ENCODE assay signal across 8 mouse cellular contexts in the genomic region with DNA sequence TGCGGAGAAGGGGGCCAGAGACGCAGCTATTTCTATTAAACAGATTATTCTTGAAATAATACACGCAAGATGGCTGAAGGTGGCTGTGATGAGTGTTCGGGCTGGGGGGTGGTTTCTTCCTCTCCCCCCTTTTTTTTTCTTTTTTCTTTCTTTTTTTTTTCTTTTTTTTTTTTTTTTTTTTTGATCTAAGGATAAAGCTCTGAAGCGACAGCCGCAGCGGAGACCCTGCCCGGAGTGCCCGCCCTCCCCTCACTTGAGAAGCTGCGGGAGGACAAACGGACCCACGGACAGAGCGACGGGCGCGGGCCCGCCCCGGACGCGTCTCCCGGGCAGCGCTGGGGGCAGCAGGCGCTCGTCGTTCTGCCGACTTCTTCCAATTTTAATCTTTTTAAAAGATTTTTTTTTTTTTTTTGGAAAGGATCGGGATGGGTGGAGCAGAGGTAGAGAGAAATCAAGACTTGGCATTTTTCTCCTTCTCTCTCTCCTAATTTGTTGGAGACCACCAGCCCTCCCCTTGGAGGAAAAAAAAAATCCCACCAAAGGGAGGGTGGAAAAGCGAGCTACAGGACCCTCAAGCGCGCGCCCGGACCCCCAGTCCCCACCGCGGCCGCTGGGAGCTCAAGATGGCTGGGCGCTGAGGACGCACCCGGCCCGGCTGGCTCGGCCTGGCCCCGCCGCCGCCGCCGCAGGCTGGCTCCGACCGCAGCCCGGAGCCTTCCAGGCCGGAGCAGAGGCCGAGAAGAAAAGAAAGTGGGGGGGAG. TPM values are rescaled to one million over a fixed set of nuclear protein-coding genes. Genes with fewer than 3 reads are reported as not detected.
DNase-seq lines count a peak whose midpoint lies in the region; ATAC-seq and TF ChIP-seq lines count a peak whose summit lies in the region.

No protein-coding gene starts in this region.

- in situ Hi-C loops in CH12.LX (cut with MboI; ENCODE audit: low pct_ligation_motif_present, low pct_unique_long_range_greater_than_20kb, low sequenced_read_pairs): no loop called here

- H3K27ac ChIP-seq in CH12.LX (ENCODE audit: insufficient read depth, low read depth): peak overlapping the region; percentile 77
- H3K27ac ChIP-seq in limb, embryonic 10.5 days: peak overlapping the region; percentile 96
- H3K27ac ChIP-seq in midbrain, postnatal 0 days (ENCODE audit: low read depth, low read length): peak overlapping the region; percentile 100

- H3K79me2 ChIP-seq in CH12.LX (replicated peaks; ENCODE audit: control insufficient read depth, extremely low read depth, insufficient read depth, poor library complexity, severe bottlenecking): peaks cover 33% of the 10 kb centered on the region

- TF ChIP-seq POLR2A in CH12.LX (IDR thresholded peaks at IDR 0.05; ENCODE audit: low read depth, low read length): no peak

- no peak for TF ChIP-seq CTCF in CH12.LX (conservative IDR thresholded peaks at IDR 0.05 in 1 of 2, IDR thresholded peaks at IDR 0.05 in 1 of 2; ENCODE audit: low read depth in 2 of 2, low read length in 2 of 2)
- TF ChIP-seq CTCF in midbrain, postnatal 0 days (IDR thresholded peaks at IDR 0.05): no peak

- H3K27me3 ChIP-seq in CH12.LX (replicated peaks): no peaks in the 10 kb centered on the region
- no peaks in the 10 kb centered on the region for H3K27me3 ChIP-seq in limb, embryonic 10.5 days (ENCODE audit: low read depth, poor library complexity, severe bottlenecking)
- no peaks in the 10 kb centered on the region for H3K27me3 ChIP-seq in midbrain, postnatal 0 days (ENCODE audit: insufficient read depth, low read length)

- ATAC-seq in midbrain, postnatal 0 days (ENCODE audit: low FRiP score): peak; percentile 35

- peak overlapping the region; percentile 98 for H3K9ac ChIP-seq in CH12.LX (ENCODE audit: insufficient read depth, low read depth)
- H3K9ac ChIP-seq in midbrain, postnatal 0 days (replicated peaks; ENCODE audit: low read length, poor library complexity, severe bottlenecking): peak overlapping the region; percentile 97

- peaks cover 0 to 15% of the 10 kb centered on the region in 2 experiments for H3K36me3 ChIP-seq in CH12.LX (replicated peaks in 1 of 2; ENCODE audit: control insufficient read depth in 1 of 2, insufficient read depth in 1 of 2, low read length in 1 of 2)
- H3K36me3 ChIP-seq in limb, embryonic 10.5 days: peaks cover 13% of the 10 kb centered on the region
- H3K36me3 ChIP-seq in midbrain, postnatal 0 days (ENCODE audit: insufficient read depth, low read length): no peaks in the 10 kb centered on the region

- DNase-seq in heart, adult 11 months: peak; percentile 95
- no peak for DNase-seq in heart, postnatal 25 days (ENCODE audit: low spot score)
- no peak for DNase-seq in CH12.LX (ENCODE audit: extremely low read depth)
- peak; percentile 77 for DNase-seq in cerebellum, adult 9-10 months
- DNase-seq in gastrocnemius, postnatal 25 days: peak; percentile 42
- peak; percentile 82 for DNase-seq in limb, embryonic 10.5 days (ENCODE audit: low spot score)
- DNase-seq in midbrain, postnatal 0 days (ENCODE audit: low spot score): peak; percentile 81
- no peak for DNase-seq in ovary, postnatal 14 days (ENCODE audit: low spot score)

- peak overlapping the region; percentile 69 to 95 (median 69) for H3K4me3 ChIP-seq in CH12.LX (replicated peaks in 1 of 3; ENCODE audit: low read depth in 2 of 3, low read length in 2 of 3, poor library complexity in 1 of 3)
- peak overlapping the region; percentile 72 for H3K4me3 ChIP-seq in limb, embryonic 10.5 days
- peak overlapping the region; percentile 99 for H3K4me3 ChIP-seq in midbrain, postnatal 0 days (ENCODE audit: low read depth, low read length)

- dilution Hi-C loops in CH12.LX (cut with MboI; ENCODE audit: extremely low pct_ligation_motif_present, extremely low pct_unique_long_range_greater_than_20kb, low sequenced_read_pairs): no loop called here

- under 1% methylated on average over 49 of the region's 50 CpGs for WGBS in limb, embryonic 10.5 days
- under 1% methylated on average over 39 of the region's 50 CpGs for WGBS in midbrain, postnatal 0 days

- no peak for TF ChIP-seq EP300 in CH12.LX (IDR thresholded peaks at IDR 0.05; ENCODE audit: low read length)

- peaks cover 2 to 12% of the 10 kb centered on the region in 2 experiments; a peak in 3 of 4 replicates for H3K4me1 ChIP-seq in CH12.LX (ENCODE audit: control insufficient read depth in 1 of 2, insufficient read depth in 2 of 2)
- peaks cover 47% of the 10 kb centered on the region for H3K4me1 ChIP-seq in limb, embryonic 10.5 days
- peaks cover 11% of the 10 kb centered on the region for H3K4me1 ChIP-seq in midbrain, postnatal 0 days (ENCODE audit: insufficient read depth, low read length)

- H3K9me3 ChIP-seq in CH12.LX (replicated peaks; ENCODE audit: low read length): no peaks in the 10 kb centered on the region
- no peaks in the 10 kb centered on the region for H3K9me3 ChIP-seq in limb, embryonic 10.5 days (replicated peaks)
- no peaks in the 10 kb centered on the region for H3K9me3 ChIP-seq in midbrain, postnatal 0 days (ENCODE audit: low read length)

- H3K4me2 ChIP-seq in CH12.LX (ENCODE audit: insufficient read depth, low read depth, poor library complexity, severe bottlenecking): peak overlapping the region; percentile 60
- peak overlapping the region; percentile 98 for H3K4me2 ChIP-seq in midbrain, postnatal 0 days (ENCODE audit: low read depth, low read length, poor library complexity, severe bottlenecking)

- intact Hi-C loops in heart, postnatal 25 days (cut with DNase I): loop anchor here (2.0 to 5.0 kb wide), 2 partner anchors 46 to 103 kb away; partner anchors contain the start of genes Actr1a and Sufu

- no peak for TF ChIP-seq RAD21 in CH12.LX (IDR thresholded peaks at IDR 0.05; ENCODE audit: low read depth, low read length)

TF ChIP-seq in CH12.LX, 34 proteins besides CTCF, POLR2A, EP300 and RAD21:
- TF ChIP-seq NELFE (IDR thresholded peaks at IDR 0.05; ENCODE audit: low read depth, low read length) (no peak; the same call in 1 of the 2 replicates), POLR2AphosphoS2 (IDR thresholded peaks at IDR 0.05; ENCODE audit: low read depth, low read length) (no peak), RCOR1 (conservative IDR thresholded peaks at IDR 0.05; ENCODE audit: low read depth, low read length) (no peak), MXI1 (IDR thresholded peaks at IDR 0.05; ENCODE audit: low read depth, low read length) (no peak), JUND (conservative IDR thresholded peaks at IDR 0.05; ENCODE audit: low read depth, low read length) (no peak), SMC3 (IDR thresholded peaks at IDR 0.05; ENCODE audit: low read depth, low read length) (no peak), USF2 (conservative IDR thresholded peaks at IDR 0.05; ENCODE audit: low read depth, low read length) (no peak), MAZ (IDR thresholded peaks at IDR 0.05; ENCODE audit: low read depth, low read length) (no peak), UBTF (IDR thresholded peaks at IDR 0.05; ENCODE audit: low read depth, low read length) (peak; percentile 91; the same call in 1 of the 2 replicates), ZNF384 (IDR thresholded peaks at IDR 0.05; ENCODE audit: low read depth, low read length) (peak; percentile 66), BHLHE40 (IDR thresholded peaks at IDR 0.05; ENCODE audit: low read depth, low read length) (no peak), MEF2A (IDR thresholded peaks at IDR 0.05; ENCODE audit: borderline replicate concordance, low read depth, low read length) (no peak), CHD1 (IDR thresholded peaks at IDR 0.05; ENCODE audit: low read depth, low read length) (no peak; the same call in 1 of the 2 replicates), IRF4 (IDR thresholded peaks at IDR 0.05; ENCODE audit: low read depth, low read length) (no peak), TCF12 (IDR thresholded peaks at IDR 0.05; ENCODE audit: low read depth, low read length) (0 out of 2 replicates have a peak, but pooled peaks have one; percentile 16), ETS1 (conservative IDR thresholded peaks at IDR 0.05; ENCODE audit: low read depth, low read length) (no peak), ZKSCAN1 (IDR thresholded peaks at IDR 0.05; ENCODE audit: borderline replicate concordance, low read depth, low read length) (no peak), NRF1 (IDR thresholded peaks at IDR 0.05; ENCODE audit: low read depth, low read length) (0 out of 2 replicates have a peak, but pooled peaks have one; percentile 5)

RNA-seq across cellular contexts. Expression of gene Trim8, which starts 0.7 kb away (rescaled TPM):
- 10 to 100 TPM; 37.3 to 40.6 TPM for total RNA-seq in heart, postnatal 25 days (2021)
- total RNA-seq in CH12.LX (2012; rRNA removed): 11.0 and 12.0 TPM in 2 replicates
- total RNA-seq in CH12.LX (2014; rRNA removed): 3.7 and 4.4 TPM in 2 replicates
- 23.3 and 24.9 TPM in 2 replicates for polyA plus RNA-seq in CH12.LX (2012; ENCODE audit: insufficient read length, low read depth)
- total RNA-seq in gastrocnemius, postnatal 25 days (2021): 10 to 100 TPM; 19.1 to 20.6 TPM
- polyA plus RNA-seq in limb, embryonic 10.5 days (2016; fragmentation: Nextera tagmentation; extraction: Ambion mirVana): 13.0 and 15.2 TPM in 2 replicates
- total RNA-seq in midbrain, postnatal 0 days (2014; rRNA removed): 96.6 and 103 TPM in 2 replicates
- 27.8 and 30.4 TPM in 2 replicates for polyA plus RNA-seq in midbrain, postnatal 0 days (2015; fragmentation: Nextera tagmentation; extraction: Ambion mirVana)

Comparison
In these comparisons a context has a peak if more than half of its experiments do, and no peak if none do; other contexts are left out.
1. DNase-seq: peak in heart, adult 11 months (single experiment), cerebellum, adult 9-10 months (single experiment), gastrocnemius, postnatal 25 days (single experiment), limb, embryonic 10.5 days (single experiment) and midbrain, postnatal 0 days (single experiment); none in heart, postnatal 25 days (single experiment), CH12.LX (single experiment) and ovary, postnatal 14 days (single experiment).
2. Peak in every context shown above with its lines, with median percentiles within 50 percentile points of each other: H3K27ac ChIP-seq and H3K4me3 ChIP-seq.